In the genomic region with DNA sequence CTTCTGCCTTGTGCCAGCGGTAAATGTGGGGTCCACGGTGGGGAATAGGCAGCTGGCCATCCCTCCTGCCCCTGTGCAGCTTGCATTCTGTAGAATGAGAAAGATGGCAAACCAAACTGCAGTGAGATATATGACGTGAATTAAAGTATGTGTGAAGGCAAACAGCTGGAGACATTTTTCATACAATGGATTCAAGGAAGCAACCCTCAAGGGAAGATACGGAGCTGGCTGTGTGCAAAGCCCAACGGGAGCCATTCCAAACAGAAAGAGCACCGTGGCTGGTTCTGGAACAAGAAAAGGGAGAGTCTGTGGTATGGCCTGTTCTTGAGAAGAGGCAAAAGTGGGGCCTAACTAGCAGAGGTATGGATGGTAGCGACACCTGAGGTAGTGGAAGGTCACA, we compare ENCODE assay signal across 25 mouse cellular contexts. TPM values are rescaled to one million over a fixed set of nuclear protein-coding genes. Genes with fewer than 3 reads are reported as not detected.
"Had no signal": no experiment of that assay in that cellular context is flagged by ENCODE, and none has a peak within 500 bp of the region (broad histone marks: within the 10 kb centered on the region; RNA-seq: fewer than 3 reads in every experiment).

No protein-coding gene starts in this region.

- H3K4me1 ChIP-seq: liver, embryonic 15.5 days; lung, embryonic 15.5 days; midbrain, embryonic 13.5 days; midbrain, embryonic 15.5 days; stomach, embryonic 15.5 days had no signal

- ATAC-seq: liver, postnatal 0 days; lung, postnatal 0 days; midbrain, embryonic 13.5 days; midbrain, embryonic 15.5 days had no signal

- DNase-seq: liver, postnatal 0 days; lung, postnatal 14 days; lung, postnatal 36 days; retina, postnatal 1 day; right cerebral cortex, adult 18-20 months; right cerebral cortex, postnatal 25 days; right cerebral cortex, postnatal 4 days; spleen, adult 18-20 months; thymus, adult 2 months; thymus, postnatal 25 days; thymus, postnatal 4 days had no signal

- H3K9ac ChIP-seq: liver, embryonic 15.5 days; liver, postnatal 0 days; lung, embryonic 15.5 days; midbrain, embryonic 13.5 days; midbrain, embryonic 15.5 days; neural tube, embryonic 12.5 days; stomach, embryonic 15.5 days had no signal

- H3K4me2 ChIP-seq: liver, embryonic 15.5 days; lung, embryonic 15.5 days; midbrain, embryonic 11.5 days; midbrain, embryonic 13.5 days; midbrain, embryonic 15.5 days; neural tube, embryonic 12.5 days; stomach, embryonic 15.5 days had no signal

- H3K36me3 ChIP-seq: liver, embryonic 15.5 days; lung, embryonic 15.5 days; midbrain, embryonic 13.5 days; midbrain, embryonic 15.5 days; neural tube, embryonic 12.5 days; stomach, embryonic 15.5 days had no signal

- H3K4me3 ChIP-seq: liver, embryonic 15.5 days; lung, embryonic 15.5 days; megakaryocyte, embryonic 14.5 days; midbrain, embryonic 13.5 days; midbrain, embryonic 15.5 days; neural tube, embryonic 12.5 days; stomach, embryonic 15.5 days had no signal

- H3K9me3 ChIP-seq: liver, embryonic 15.5 days; lung, embryonic 15.5 days; megakaryocyte, embryonic 14.5 days; midbrain, embryonic 13.5 days; midbrain, embryonic 15.5 days; neural tube, embryonic 12.5 days; stomach, embryonic 15.5 days had no signal

- H3K27me3 ChIP-seq: liver, embryonic 15.5 days; lung, embryonic 15.5 days; midbrain, embryonic 13.5 days; midbrain, embryonic 15.5 days; neural tube, embryonic 12.5 days; stomach, embryonic 15.5 days had no signal

- H3K27ac ChIP-seq: liver, embryonic 15.5 days; lung, embryonic 15.5 days; macrophage; midbrain, embryonic 13.5 days; midbrain, embryonic 15.5 days; neural tube, embryonic 12.5 days; stomach, embryonic 15.5 days; stomach, postnatal 0 days had no signal

RNA-seq across cellular contexts. Expression of a gene that starts 20.9 kb away (rescaled TPM):
- total RNA-seq: megakaryocyte progenitor cell, adult 5-6 weeks; monocyte, adult 5-6 weeks; neutrophil, adult 5-6 weeks had no signal
